Mouse (Mus musculus) lung, adult 2 months (tissue): ENCODE measurements around the gene Fut8.

Experiments
- CTCF ChIP-seq: fragments of 200-500 bp; IDR thresholded peaks from 2 replicates; pipeline ENCODE4 v1.5.1; 2011; ENCODE audit warnings: mild to moderate bottlenecking, low read length, control low read depth; ENCODE audit not compliant: insufficient read depth
- POLR2A ChIP-seq: fragments of 200-500 bp; IDR thresholded peaks from 2 replicates; pipeline ENCODE4 v1.6.1; 2011; ENCODE audit warnings: low read depth, mild to moderate bottlenecking, control low read depth, low read length, borderline replicate concordance; ENCODE audit errors: extremely low read depth

DNA sequence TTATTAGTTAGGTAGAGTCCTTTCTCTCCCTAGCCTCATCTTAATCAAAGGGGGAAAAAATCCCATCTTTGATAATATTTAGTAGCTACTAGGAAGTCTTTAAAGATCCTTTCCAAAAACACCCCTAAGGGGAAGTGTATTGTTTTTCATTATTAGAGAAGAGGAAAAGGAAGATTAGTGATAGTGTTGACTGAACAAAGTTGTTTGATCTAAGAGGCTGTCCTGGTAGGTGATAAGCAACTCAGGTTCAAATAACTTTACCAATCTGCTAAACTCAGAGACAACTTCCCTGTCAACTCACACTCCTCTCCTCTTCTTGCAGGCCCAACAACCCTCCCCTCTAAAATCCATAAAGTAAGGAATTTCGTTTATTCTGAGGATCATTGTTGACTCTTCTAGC lies 190.2 kb downstream of the Fut8 start:
- no peak for TF ChIP-seq POLR2A
- no peak for TF ChIP-seq CTCF
